9 mouse cellular contexts compared by ENCODE assay signal in genomic region chr10:79096706-79097105, GRCm38 (mm10). TPM values are rescaled to one million over a fixed set of nuclear protein-coding genes. Genes with fewer than 3 reads are reported as not detected.
DNase-seq lines count a peak whose midpoint lies in the region; ATAC-seq and TF ChIP-seq lines count a peak whose summit lies in the region.
"Had no signal": no experiment of that assay in that cellular context is flagged by ENCODE, and none has a peak within 500 bp of the region (broad histone marks: within the 10 kb centered on the region; RNA-seq: fewer than 3 reads in every experiment).

No protein-coding gene starts in this region.

- H3K4me2 ChIP-seq in forebrain, postnatal 0 days (ENCODE audit: low read depth), result peak overlapping the region; percentile 66
- peak overlapping the region; percentile 67 for H3K4me2 ChIP-seq in liver, embryonic 16.5 days (ENCODE audit: low read depth, low read length)

- H3K27ac ChIP-seq in heart, embryonic 10.5 days, result peak overlapping the region; percentile 99
- H3K27ac ChIP-seq in ES-Bruce4 (ENCODE audit: insufficient read depth, low read length), result no peak overlapping the region
- peak overlapping the region; percentile 100 for H3K27ac ChIP-seq in forebrain, postnatal 0 days (ENCODE audit: low read depth, low read length)
- no peak overlapping the region for H3K27ac ChIP-seq in liver, embryonic 16.5 days (ENCODE audit: low read length)

- no peak for ATAC-seq in forebrain, postnatal 0 days
- no peak for ATAC-seq in liver, embryonic 16.5 days (ENCODE audit: low read depth)

- H3K4me3 ChIP-seq in heart, embryonic 10.5 days, result peak overlapping the region; percentile 89
- H3K4me3 ChIP-seq in ES-Bruce4 (ENCODE audit: low read depth, low read length), result no peak overlapping the region; the same call in 1 of the 2 replicates
- peak overlapping the region; percentile 76 for H3K4me3 ChIP-seq in forebrain, postnatal 0 days (ENCODE audit: low read depth, low read length)
- peak overlapping the region; percentile 85 for H3K4me3 ChIP-seq in liver, embryonic 16.5 days (ENCODE audit: low read depth, low read length)

- H3K36me3 ChIP-seq in heart, embryonic 10.5 days, result peaks cover 26% of the 10 kb centered on the region
- peaks cover 5% of the 10 kb centered on the region for H3K36me3 ChIP-seq in ES-Bruce4 (ENCODE audit: control insufficient read depth, insufficient read depth, low read length, poor library complexity, severe bottlenecking)
- H3K36me3 ChIP-seq in forebrain, postnatal 0 days (ENCODE audit: insufficient read depth), result peaks cover 16% of the 10 kb centered on the region
- peaks cover 2% of the 10 kb centered on the region for H3K36me3 ChIP-seq in liver, embryonic 16.5 days (ENCODE audit: control insufficient read depth, insufficient read depth)

- H3K9me3 ChIP-seq in heart, embryonic 10.5 days, result no peaks in the 10 kb centered on the region
- no peaks in the 10 kb centered on the region; the same call in 1 of the 2 replicates for H3K9me3 ChIP-seq in ES-Bruce4 (replicated peaks; ENCODE audit: control insufficient read depth, insufficient read depth, low read length, poor library complexity, severe bottlenecking)
- H3K9me3 ChIP-seq in forebrain, postnatal 0 days (ENCODE audit: low read length), result no peaks in the 10 kb centered on the region
- no peaks in the 10 kb centered on the region for H3K9me3 ChIP-seq in liver, embryonic 16.5 days (replicated peaks; ENCODE audit: control insufficient read depth, low read length)

- TF ChIP-seq POLR2A in ES-Bruce4 (IDR thresholded peaks at IDR 0.05; ENCODE audit: insufficient read depth, low read length), result no peak

- TF ChIP-seq EP300 in ES-Bruce4 (IDR thresholded peaks at IDR 0.05; ENCODE audit: insufficient read depth, low read depth, low read length), result no peak

- H3K4me1 ChIP-seq in heart, embryonic 10.5 days, result peaks cover 12% of the 10 kb centered on the region; the same call in 1 of the 2 replicates
- H3K4me1 ChIP-seq in ES-Bruce4 (ENCODE audit: control insufficient read depth, insufficient read depth, low read length), result no peaks in the 10 kb centered on the region
- peaks cover 19% of the 10 kb centered on the region for H3K4me1 ChIP-seq in forebrain, postnatal 0 days (ENCODE audit: insufficient read depth)
- H3K4me1 ChIP-seq in liver, embryonic 16.5 days (ENCODE audit: control insufficient read depth, low read depth, low read length), result no peaks in the 10 kb centered on the region

- WGBS in heart, embryonic 10.5 days, result 8% methylated on average over 2 of the region's 2 CpGs
- 4% methylated on average over 2 of the region's 2 CpGs for WGBS in forebrain, postnatal 0 days
- WGBS in liver, embryonic 16.5 days (ENCODE audit: insufficient replicate concordance), result 3% methylated on average over 2 of the region's 2 CpGs

- TF ChIP-seq CTCF in ES-Bruce4 (IDR thresholded peaks at IDR 0.05; ENCODE audit: low read depth, low read length), result no peak
- no peak for TF ChIP-seq CTCF in forebrain, postnatal 0 days (IDR thresholded peaks at IDR 0.05; ENCODE audit: low read depth)

- no peak for DNase-seq in heart, embryonic 10.5 days (ENCODE audit: low spot score)
- no peak for DNase-seq in heart, postnatal 4 days
- peak; percentile 6 for DNase-seq in forebrain, postnatal 0 days
- DNase-seq in right cerebral cortex, postnatal 25 days, result no peak
- DNase-seq in spleen, adult 18-20 months, result no peak
- DNase-seq in ovary, postnatal 36 days (ENCODE audit: low spot score), result no peak

- peak overlapping the region; percentile 65 for H3K9ac ChIP-seq in ES-Bruce4 (ENCODE audit: low read depth, poor library complexity, severe bottlenecking)
- peak overlapping the region; percentile 100 for H3K9ac ChIP-seq in forebrain, postnatal 0 days
- peak overlapping the region; percentile 87; the same call in 1 of the 2 replicates for H3K9ac ChIP-seq in liver, embryonic 16.5 days (ENCODE audit: low read depth, low read length)

- no peaks in the 10 kb centered on the region for H3K27me3 ChIP-seq in heart, embryonic 10.5 days (ENCODE audit: insufficient read depth, poor library complexity, severe bottlenecking)
- no peaks in the 10 kb centered on the region for H3K27me3 ChIP-seq in ES-Bruce4 (ENCODE audit: control insufficient read depth, insufficient read depth, low read length, poor library complexity, severe bottlenecking)
- H3K27me3 ChIP-seq in forebrain, postnatal 0 days (ENCODE audit: insufficient read depth, low read length), result no peaks in the 10 kb centered on the region
- no peaks in the 10 kb centered on the region for H3K27me3 ChIP-seq in liver, embryonic 16.5 days (ENCODE audit: control insufficient read depth, insufficient read depth, low read depth, low read length)

RNA-seq across cellular contexts. Expression of gene 2610008E11Rik, which starts 0.7 kb away (rescaled TPM):
- 16.2 and 19.8 TPM in 2 replicates for polyA plus RNA-seq in heart, embryonic 10.5 days (2016; fragmentation: Nextera tagmentation; extraction: Ambion mirVana)
- 10 to 100 TPM; 14.6 to 17.1 TPM for total RNA-seq in heart, postnatal 4 days (2021)
- polyA plus RNA-seq in ES-Bruce4 (2011; ENCODE audit: insufficient read depth, insufficient read length, low read depth, missing spikeins), result 25.3 and 27.2 TPM in 2 replicates
- 35.5 and 47.4 TPM in 2 replicates for total RNA-seq in forebrain, postnatal 0 days (2014; rRNA removed)
- polyA plus RNA-seq in forebrain, postnatal 0 days (2015; fragmentation: Nextera tagmentation; extraction: Ambion mirVana), result 16.5 and 24.9 TPM in 2 replicates
- 3.1 and 3.5 TPM in 2 replicates for polyA plus RNA-seq in liver, embryonic 16.5 days (2015; fragmentation: Nextera tagmentation; extraction: Ambion mirVana)

RNA-seq across cellular contexts. Expression of gene Vmn2r80, which starts 51.9 kb away (rescaled TPM):
- polyA plus RNA-seq in heart, embryonic 10.5 days (2016; fragmentation: Nextera tagmentation; extraction: Ambion mirVana), result not detected in 2 replicates
- not detected for total RNA-seq in heart, postnatal 4 days (2021)
- polyA plus RNA-seq in ES-Bruce4 (2011; ENCODE audit: insufficient read depth, insufficient read length, low read depth, missing spikeins), result not detected in 2 replicates
- not detected in 2 replicates for total RNA-seq in forebrain, postnatal 0 days (2014; rRNA removed)
- polyA plus RNA-seq in forebrain, postnatal 0 days (2015; fragmentation: Nextera tagmentation; extraction: Ambion mirVana), result not detected in 2 replicates
- not detected in 2 replicates for polyA plus RNA-seq in liver, embryonic 16.5 days (2015; fragmentation: Nextera tagmentation; extraction: Ambion mirVana)
- total RNA-seq: neutrophil, adult 5-6 weeks had no signal

Comparison
In these comparisons a context has a peak if more than half of its experiments do, and no peak if none do; other contexts are left out.
1. H3K27ac ChIP-seq: peak in heart, embryonic 10.5 days (single experiment) and forebrain, postnatal 0 days (single experiment); none in ES-Bruce4 (single experiment) and liver, embryonic 16.5 days (single experiment).
2. Peak in every context shown above with its lines, with median percentiles within 50 percentile points of each other: H3K9ac ChIP-seq.